Mouse (Mus musculus) brain, embryonic 14.5 days (tissue): ENCODE results near the gene Itga5.

Experiments
- CTCF ChIP-seq: fragments of 200-500 bp; IDR thresholded peaks from 2 replicates; pipeline ENCODE4 v1.5.1; 2012; ENCODE audit warnings: inconsistent platforms, mild to moderate bottlenecking, moderate library complexity, borderline replicate concordance; ENCODE audit not compliant: insufficient read depth, insufficient read length; ENCODE audit errors: extremely low read depth
- POLR2A ChIP-seq: fragments of 200-500 bp; IDR thresholded peaks from 2 replicates; pipeline ENCODE4 v1.6.1; 2012; ENCODE audit warnings: mild to moderate bottlenecking, inconsistent platforms, borderline replicate concordance; ENCODE audit not compliant: poor library complexity, insufficient read depth, insufficient read length, severe bottlenecking; ENCODE audit errors: extremely low read depth

DNA sequence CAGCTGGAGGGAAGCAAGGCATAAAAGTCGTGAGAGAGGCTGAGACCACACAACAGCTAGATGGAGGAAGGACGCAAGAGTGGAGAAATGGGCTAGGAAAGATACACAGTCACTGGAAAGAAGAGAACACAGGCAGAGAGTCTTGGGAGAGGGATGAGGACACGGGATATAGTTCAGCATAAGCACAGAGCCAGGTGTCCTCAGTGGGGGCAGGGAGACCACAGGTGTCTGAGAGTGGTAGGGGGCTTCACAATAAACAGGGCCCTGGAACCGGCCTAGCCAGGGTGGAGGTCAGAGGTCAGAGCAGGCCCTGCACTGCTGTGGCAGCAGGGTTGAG, 27.8 kb downstream of the Itga5 start:
- TF ChIP-seq POLR2A (no peak), CTCF (no peak)
